Mouse (Mus musculus) hindbrain, embryonic 11.5 days (tissue): ENCODE results near the gene Rassf1. TPM values are rescaled to one million over a fixed set of nuclear protein-coding genes. Genes with fewer than 3 reads are reported as not detected.
A peak's percentile ranks its signal among the peaks of the same experiment; 100 is the strongest.

Experiments
- ATAC-seq: fragments of 200-750 bp; cut with Nextera tagmentation; 2 replicates; pipeline ENCODE4 v1.8.0; 2017; ENCODE audit warnings: mild to moderate bottlenecking, moderate TSS enrichment, moderate library complexity; ENCODE audit not compliant: low FRiP score
- DNase-seq: peaks from one replicate; pipeline ENCODE4 v3.0.0-alpha.2; 2015; ENCODE audit warnings: low spot score
- H3K27ac ChIP-seq: fragments of 300-500 bp; sonication (generic); 2 replicates; pipeline ENCODE4 v1.5.1; 2014; ENCODE audit warnings: mild to moderate bottlenecking, low read depth, low read length
- H3K27me3 ChIP-seq: fragments of 300-500 bp; sonication (generic); 2 replicates; pipeline ENCODE4 v1.6.1; 2014; ENCODE audit warnings: mild to moderate bottlenecking, low read length, moderate library complexity, mixed read lengths; ENCODE audit not compliant: control insufficient read depth, insufficient read depth
- H3K36me3 ChIP-seq: fragments of 300-500 bp; sonication (generic); 2 replicates; pipeline ENCODE4 v1.6.1; 2014; ENCODE audit warnings: mild to moderate bottlenecking, low read length, moderate library complexity, mixed read lengths; ENCODE audit not compliant: control insufficient read depth, insufficient read depth
- H3K4me1 ChIP-seq: fragments of 300-500 bp; sonication (generic); replicated peaks from 2 replicates; pipeline ENCODE4 v1.6.1; 2014; ENCODE audit warnings: low read length, mixed read lengths; ENCODE audit not compliant: control insufficient read depth, insufficient read depth
- H3K4me2 ChIP-seq: fragments of 300-500 bp; sonication (generic); replicated peaks from 2 replicates; pipeline ENCODE4 v1.6.1; 2014; ENCODE audit warnings: mild to moderate bottlenecking, low read depth, low read length
- H3K4me3 ChIP-seq: fragments of 300-500 bp; sonication (generic); 2 replicates; pipeline ENCODE4 v1.5.1; 2014; ENCODE audit warnings: low read depth, low read length
- H3K9ac ChIP-seq: fragments of 300-500 bp; sonication (generic); 2 replicates; pipeline ENCODE4 v1.6.1; 2014; ENCODE audit warnings: low read depth, low read length
- H3K9me3 ChIP-seq: fragments of 300-500 bp; sonication (generic); 2 replicates; pipeline ENCODE4 v1.6.1; 2016; ENCODE audit warnings: low read length; ENCODE audit not compliant: control insufficient read depth
- WGBS: fragments of 180-500 bp; shearing (Covaris S2); extraction: QIAGEN DNeasy Blood & Tissue Kit; methylation state at CpG from one replicate; pipeline ENCODE4 v1.1.7; 2014; 5-methylcytosine and 5-hydroxymethylcytosine counted together
- polyA plus RNA-seq: library from polyadenylated mRNA; unstranded; fragments of >200 nt; fragmentation: Nextera tagmentation; extraction: Ambion mirVana; gene quantifications from 2 replicates; pipeline ENCODE4 v1.2.1, GENCODE M21; 2014

The Rassf1 gene
- polyA plus RNA-seq, 1 experiment from 2014 or later = 39.7 TPM

DNA sequence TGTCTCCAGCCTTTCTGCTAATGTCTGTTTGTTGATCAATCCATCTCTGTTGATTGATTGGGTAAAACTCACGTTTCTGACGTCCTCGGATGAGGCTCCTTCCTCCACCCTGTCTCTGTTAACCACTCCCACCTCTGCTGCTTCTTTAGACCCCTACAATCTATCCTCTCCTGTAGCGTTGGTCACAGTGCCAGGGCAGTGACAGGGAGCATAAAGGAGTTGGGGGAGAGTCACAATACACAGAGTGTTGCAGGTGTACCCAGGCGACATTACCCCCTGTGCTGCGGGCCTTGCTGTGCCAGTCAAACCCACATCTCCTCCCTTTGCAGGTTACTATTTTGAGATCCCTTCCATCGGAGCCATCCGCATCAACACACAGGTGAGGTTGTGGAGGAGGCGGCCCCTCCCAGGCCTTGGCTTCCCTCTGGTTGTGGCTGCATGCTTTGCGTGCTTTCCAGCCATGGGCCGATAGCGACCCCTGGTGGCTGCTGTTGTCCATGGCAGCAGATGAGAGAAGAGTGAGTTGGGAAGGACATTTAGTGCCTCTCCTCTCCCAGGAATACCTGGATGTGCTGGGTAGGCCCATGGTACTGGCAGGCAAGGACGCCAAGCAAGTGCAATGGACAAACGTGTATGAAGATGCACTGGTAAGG lies 36.9 kb upstream of the Rassf1 start:
- Histone ChIP-seq H3K27me3 (no peaks in the 10 kb centered on the region), H3K4me2 (no peak overlapping the region; the same call in 1 of the 2 replicates), H3K9me3 (no peaks in the 10 kb centered on the region), H3K36me3 (no peaks in the 10 kb centered on the region), H3K4me1 (0 out of 2 replicates have a peak, but pooled peaks cover 2% of the 10 kb centered on the region), H3K27ac (no peak overlapping the region), H3K9ac (no peak overlapping the region), H3K4me3 (no peak overlapping the region)
- peak; percentile 18; the same call in 1 of the 2 replicates for ATAC-seq
- peak; percentile 94 for DNase-seq
- 27% methylated on average over 14 of the region's 14 CpGs for WGBS

DNA sequence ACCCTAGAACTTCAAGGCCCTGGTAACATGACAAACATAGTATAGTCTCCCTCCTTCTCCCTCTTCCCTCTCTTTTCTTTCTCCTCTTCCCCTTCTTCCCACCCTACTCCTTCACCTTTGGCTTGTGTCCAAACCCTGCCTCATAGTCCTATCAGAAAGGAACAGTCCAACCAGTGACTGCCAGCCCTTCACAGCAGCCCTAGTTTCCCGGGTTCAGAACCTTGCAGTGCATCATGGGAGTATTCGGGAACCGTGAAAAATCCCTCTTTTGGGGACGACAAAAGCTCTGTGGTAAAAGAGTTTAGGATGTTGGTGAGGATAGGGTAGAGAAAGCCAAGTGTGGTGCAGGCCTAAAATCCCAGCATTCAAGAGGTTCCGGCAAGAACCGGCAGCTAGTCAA lies 31.0 kb upstream of the Rassf1 start:
- WGBS = 57% methylated on average over 6 of the region's 6 CpGs
- Histone ChIP-seq H3K27ac (no peak overlapping the region), H3K4me1 (peaks cover 8% of the 10 kb centered on the region), H3K9me3 (no peaks in the 10 kb centered on the region), H3K4me2 (no peak overlapping the region), H3K9ac (no peak overlapping the region), H3K27me3 (0 out of 2 replicates have a peak, but pooled peaks cover 3% of the 10 kb centered on the region), H3K36me3 (no peaks in the 10 kb centered on the region), H3K4me3 (no peak overlapping the region)
- ATAC-seq = no peak
- no peak for DNase-seq

DNA sequence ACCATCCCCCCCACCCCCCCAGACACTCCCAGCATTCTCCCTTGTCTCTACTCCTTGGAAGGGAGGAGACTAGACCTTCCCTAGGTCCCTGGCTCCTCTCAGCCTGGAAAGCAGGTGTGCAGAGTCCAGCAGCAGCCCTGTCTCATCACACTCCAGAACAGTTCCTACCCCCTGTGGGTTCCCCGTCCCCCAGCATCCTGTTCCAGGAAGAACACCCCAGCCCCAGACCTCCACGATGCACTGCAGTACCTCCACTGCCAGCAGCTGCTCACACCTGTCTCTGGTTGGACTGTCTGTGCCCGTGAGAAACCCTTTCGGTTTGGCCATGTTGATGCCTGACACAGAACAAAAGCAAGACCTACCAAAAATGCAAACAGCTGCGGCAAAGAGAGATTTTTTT lies 30.2 kb upstream of the Rassf1 start:
- 65% methylated on average over 5 of the region's 5 CpGs for WGBS
- Histone ChIP-seq H3K36me3 (no peaks in the 10 kb centered on the region), H3K4me2 (no peak overlapping the region), H3K9ac (no peak overlapping the region), H3K27me3 (peaks cover 7% of the 10 kb centered on the region; the same call in 1 of the 2 replicates), H3K4me1 (peaks cover 8% of the 10 kb centered on the region), H3K4me3 (no peak overlapping the region), H3K27ac (no peak overlapping the region), H3K9me3 (no peaks in the 10 kb centered on the region)
- DNase-seq = no peak
- ATAC-seq = no peak

DNA sequence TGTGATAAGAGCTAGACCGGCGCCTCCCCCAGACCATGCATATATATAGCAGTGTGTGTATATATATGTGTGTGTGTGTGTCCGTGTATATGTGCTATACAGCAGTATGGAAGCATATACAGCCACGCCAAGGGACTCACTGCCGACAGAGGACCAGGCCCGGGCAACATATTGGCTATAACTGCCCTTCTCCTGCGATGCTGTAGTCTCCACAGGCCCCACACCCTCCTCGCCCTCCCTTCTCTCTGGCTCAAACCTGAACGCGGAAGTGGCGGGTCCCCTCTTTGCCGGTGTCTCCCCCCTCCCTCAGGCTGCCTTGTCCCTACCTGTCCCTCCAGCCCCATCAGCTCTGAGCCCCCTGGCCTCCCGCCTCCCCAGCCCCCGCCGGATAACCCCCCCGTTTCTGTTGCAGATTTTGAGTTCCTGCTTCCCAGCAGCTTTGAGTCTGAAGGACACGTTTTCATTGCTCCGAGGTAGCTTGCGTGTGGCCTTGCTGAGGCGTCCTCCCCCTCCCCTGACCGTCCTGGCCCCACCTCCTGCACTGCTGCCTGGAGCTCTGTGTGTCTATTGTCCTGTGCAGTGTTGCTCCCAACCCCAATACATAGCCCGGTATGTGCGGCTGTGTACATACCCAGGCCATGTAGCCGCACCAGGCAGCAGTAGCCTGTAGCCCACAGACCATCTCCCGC lies 29.5 kb upstream of the Rassf1 start:
- H3K9ac ChIP-seq = peak overlapping the region; percentile 12; the same call in 1 of the 2 replicates
- H3K27me3 ChIP-seq = peaks cover 12% of the 10 kb centered on the region
- 25% methylated on average over 25 of the region's 25 CpGs for WGBS
- H3K27ac ChIP-seq = no peak overlapping the region
- DNase-seq (no peak), ATAC-seq (peak; percentile 52; the same call in 1 of the 2 replicates)
- H3K4me2 ChIP-seq = peak overlapping the region; percentile 7; the same call in 1 of the 2 replicates
- H3K9me3 ChIP-seq = no peaks in the 10 kb centered on the region
- H3K4me3 ChIP-seq = no peak overlapping the region
- H3K36me3 ChIP-seq = no peaks in the 10 kb centered on the region
- H3K4me1 ChIP-seq = peaks cover 8% of the 10 kb centered on the region

DNA sequence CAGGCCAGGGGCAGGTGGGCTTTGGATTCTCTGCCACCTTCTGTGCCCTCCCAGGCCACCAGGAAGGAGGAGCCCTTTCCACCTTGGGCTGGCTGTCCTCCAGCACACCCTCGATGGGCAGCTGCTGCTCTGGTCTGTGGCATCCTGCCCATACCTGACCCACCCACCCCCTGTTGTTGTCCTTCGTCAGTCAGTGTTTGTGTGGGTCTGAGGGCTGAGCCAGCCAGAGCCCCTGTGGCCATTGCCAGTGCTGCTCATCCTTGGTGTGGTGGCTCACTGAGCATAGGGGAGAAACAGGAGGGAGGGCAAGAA lies 29.0 kb upstream of the Rassf1 start:
- no peak overlapping the region for H3K4me3 ChIP-seq

DNA sequence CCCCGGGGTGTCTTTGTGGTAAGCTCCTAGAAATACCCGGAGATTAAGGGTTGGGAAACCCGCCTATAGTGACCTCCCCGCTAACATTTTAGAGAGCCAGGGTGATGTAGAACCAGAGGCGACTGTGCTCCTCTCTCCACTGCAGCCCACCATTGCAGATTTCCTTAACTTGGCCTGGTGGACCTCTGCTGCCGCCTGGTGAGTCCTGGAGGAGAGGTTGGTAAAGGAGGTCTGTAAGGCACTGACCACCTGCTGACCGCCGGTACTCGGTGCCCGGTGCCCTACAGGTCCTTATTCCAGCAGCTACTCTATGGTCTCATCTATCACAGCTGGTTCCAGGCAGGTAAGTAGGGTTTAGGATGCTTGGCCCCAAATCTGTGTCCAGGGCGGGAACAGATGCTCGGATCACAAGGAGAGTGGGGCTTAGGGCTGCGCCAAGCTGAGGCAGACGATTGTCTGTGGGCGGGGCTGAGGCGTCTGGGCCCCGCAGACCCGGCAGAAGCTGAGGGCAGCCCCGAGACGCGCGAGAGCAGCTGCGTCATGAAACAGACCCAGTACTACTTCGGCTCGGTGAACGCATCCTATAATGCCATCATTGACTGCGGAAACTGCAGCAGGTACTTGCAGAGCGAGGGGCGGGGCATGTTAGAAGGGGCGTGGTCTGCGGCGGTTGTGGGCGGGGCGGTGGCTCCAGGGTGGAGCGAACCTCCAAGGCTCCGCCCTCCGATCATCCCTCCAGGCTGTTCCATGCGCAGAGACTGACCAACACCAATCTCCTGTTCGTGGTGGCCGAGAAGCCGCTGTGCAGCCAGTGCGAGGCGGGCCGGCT lies 24.9 kb upstream of the Rassf1 start:
- ATAC-seq = peak; percentile 73
- H3K27me3 ChIP-seq = peaks cover 19% of the 10 kb centered on the region
- WGBS = 5% methylated on average over 44 of the region's 44 CpGs

More for the DNA sequence above, 29.0 kb upstream of the Rassf1 start:
- WGBS = 38% methylated on average over 2 of the region's 2 CpGs
- DNase-seq (no peak), ATAC-seq (peak; percentile 28; the same call in 1 of the 2 replicates)
- Histone ChIP-seq H3K9me3 (no peaks in the 10 kb centered on the region), H3K27me3 (peaks cover 14% of the 10 kb centered on the region), H3K9ac (peak overlapping the region; percentile 12; the same call in 1 of the 2 replicates), H3K4me2 (peak overlapping the region; percentile 7), H3K36me3 (no peaks in the 10 kb centered on the region), H3K4me1 (peaks cover 8% of the 10 kb centered on the region), H3K27ac (no peak overlapping the region)

DNA sequence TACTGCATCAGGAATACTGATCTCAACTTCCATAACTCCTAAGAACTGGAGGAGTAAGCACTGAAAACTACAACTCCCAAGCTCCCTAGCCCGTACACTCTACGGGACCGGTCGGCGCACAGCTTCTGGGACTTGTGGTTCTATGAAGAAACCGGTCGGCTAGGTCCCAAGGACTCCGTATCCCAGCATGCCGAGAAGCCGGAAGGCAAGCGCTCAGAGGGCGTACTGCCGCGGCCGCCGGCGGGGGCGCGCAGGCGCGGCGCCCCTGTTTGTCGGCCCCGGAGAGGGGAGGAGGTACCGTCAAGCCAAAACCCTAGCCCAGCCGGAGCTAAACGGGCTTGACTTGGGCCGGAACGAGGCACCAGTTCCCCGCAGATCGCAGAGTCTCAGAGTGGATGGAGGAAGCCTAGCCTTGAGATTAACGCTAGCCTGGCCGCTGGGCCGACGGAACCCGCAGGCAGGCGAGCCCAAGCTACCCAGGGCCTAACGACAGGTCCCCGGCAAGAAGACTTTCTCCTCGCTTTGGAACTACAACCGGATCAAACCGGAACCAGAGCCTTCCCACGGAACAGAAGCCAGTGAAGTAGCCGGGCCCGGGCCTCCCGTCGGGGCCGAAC lies 17.5 kb upstream of the Rassf1 start, which contains the start of gene Tmem115:
Gene Tmem115 (plus strand): TSS at position 155 of the 617 bp plus-strand sequence.
- H3K27me3 ChIP-seq = no peaks in the 10 kb centered on the region
- H3K9me3 ChIP-seq = no peaks in the 10 kb centered on the region
- DNase-seq = peak; percentile 94
- 0 out of 2 replicates have a peak within 1 kb of the TSS, but pooled peaks have one; percentile 31 for H3K27ac ChIP-seq
- H3K4me1 ChIP-seq = peaks cover 12% of the 10 kb centered on the region
- peak within 1 kb of the TSS; percentile 66 for H3K4me3 ChIP-seq
- H3K9ac ChIP-seq = peak within 1 kb of the TSS; percentile 85
- under 1% methylated on average over 46 of the region's 48 CpGs for WGBS
- peak within 1 kb of the TSS; percentile 100 for H3K4me2 ChIP-seq
- peaks cover 6% of the 10 kb centered on the region; the same call in 1 of the 2 replicates for H3K36me3 ChIP-seq
- peak; percentile 98 for ATAC-seq

More for the DNA sequence above, 24.9 kb upstream of the Rassf1 start:
- Histone ChIP-seq H3K4me2 (peak overlapping the region; percentile 34), H3K4me1 (peaks cover 5% of the 10 kb centered on the region), H3K4me3 (peak overlapping the region; percentile 23), H3K9me3 (no peaks in the 10 kb centered on the region), H3K36me3 (no peaks in the 10 kb centered on the region), H3K27ac (no peak overlapping the region), H3K9ac (no peak overlapping the region)
- DNase-seq = peak; percentile 78
